Mouse (Mus musculus): Measurements from ENCODE around the gene Prickle1.

DNA sequence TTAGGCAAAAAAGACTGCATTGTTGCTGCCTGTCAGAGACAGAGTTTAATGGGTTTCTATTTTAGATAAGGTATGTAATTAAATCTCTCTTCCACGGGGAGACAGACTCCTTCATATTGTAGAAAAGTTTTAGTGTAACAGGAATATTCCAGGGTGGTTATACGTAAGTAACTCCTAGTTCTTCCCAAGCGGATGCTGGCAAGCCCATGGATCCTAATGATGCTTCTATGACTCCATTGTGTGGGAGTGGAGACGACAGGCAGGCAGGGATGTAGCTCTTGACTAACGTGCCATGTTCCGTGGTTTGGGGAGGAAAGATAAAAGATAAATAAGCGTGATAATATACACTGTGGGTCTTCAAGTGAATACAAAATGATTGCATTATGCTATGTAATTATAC lies 41.3 kb upstream of the Prickle1 start:
- no peak for TF ChIP-seq POLR2A (IDR thresholded peaks at IDR 0.05; ENCODE audit: low read depth, low read length)
- no peak for TF ChIP-seq CTCF (IDR thresholded peaks at IDR 0.05; ENCODE audit: extremely low read depth, insufficient read length, insufficient replicate concordance, low read depth, low read length)

Data from small intestine, adult 2 months (tissue).